Mouse (Mus musculus) splenic B cell, adult 2 months (primary cell): ENCODE results near the gene Ric8a.
"Not testable (repeated sequence)": the region's sequence is repeated elsewhere in the genome, so short reads cannot be mapped to it uniquely, and the experiment has no call there.

Source experiments
- DNase-seq: peaks from one replicate; pipeline ENCODE4 v3.0.0-alpha.2; 2011; ENCODE audit warnings: low read depth, low spot score
- H3K27me3 ChIP-seq: 2 replicates; pipeline ENCODE4 v1.6.1; 2012; ENCODE audit warnings: mild to moderate bottlenecking, low read length, moderate library complexity, mixed read lengths; ENCODE audit not compliant: control insufficient read depth, poor library complexity, insufficient read depth, severe bottlenecking
- H3K36me3 ChIP-seq: 2 replicates; pipeline ENCODE4 v1.6.1; 2012; ENCODE audit warnings: mild to moderate bottlenecking, low read length, moderate library complexity, mixed read lengths; ENCODE audit not compliant: control insufficient read depth, poor library complexity, insufficient read depth, severe bottlenecking

Gene Ric8a

DNA sequence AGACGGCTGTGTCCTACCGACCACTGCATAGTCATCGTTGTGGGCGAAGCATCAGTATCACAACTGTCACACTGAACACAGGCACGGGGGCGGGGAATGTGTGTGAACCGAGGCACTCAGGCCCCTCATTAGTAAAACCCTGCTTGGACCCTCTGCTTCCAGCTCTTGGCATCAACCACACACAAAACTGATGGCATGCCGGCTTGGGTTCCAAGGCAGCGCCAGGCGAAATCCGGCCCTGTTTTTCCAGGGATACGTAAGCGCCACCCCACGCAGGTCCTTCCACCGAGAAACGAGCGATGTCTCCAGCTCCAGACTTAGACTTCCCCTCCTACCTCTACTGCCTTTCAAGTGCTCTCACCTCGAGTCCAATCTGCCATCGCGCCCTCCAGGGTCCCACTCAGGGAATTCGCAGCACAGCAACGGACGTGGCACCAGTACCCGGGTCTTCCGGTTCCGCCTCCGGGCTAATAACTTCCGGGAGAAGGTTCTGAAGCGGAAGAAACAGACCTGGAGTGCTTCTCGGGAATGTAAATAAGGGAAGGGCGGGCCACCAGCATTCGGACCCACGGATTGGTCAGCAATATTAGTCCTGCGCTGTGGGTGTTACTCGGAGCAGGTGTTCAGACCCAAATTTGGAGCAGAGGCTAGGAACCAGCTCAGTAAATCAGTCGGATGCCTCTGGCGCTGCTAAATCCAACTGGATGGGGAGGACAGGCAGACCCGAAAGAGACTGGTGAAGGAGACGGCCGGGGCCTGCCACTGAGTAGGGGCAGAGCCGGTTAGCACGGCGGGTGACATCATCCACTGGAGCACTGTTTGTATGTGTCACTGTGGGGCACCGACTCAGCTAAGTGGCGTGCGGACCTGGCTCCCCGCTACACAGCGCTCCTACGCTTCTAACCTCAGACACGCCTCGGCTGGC is 635 bp upstream of the Ric8a start, which contains the start of gene Gm45785:
Gm45785 (minus strand) TSS at position 472 of the 925 bp plus-strand sequence.
- peaks cover 7% of the 10 kb centered on the region for H3K36me3 ChIP-seq
- H3K27me3 ChIP-seq, result no peaks in the 10 kb centered on the region
- DNase-seq, result peak; percentile 80

DNA sequence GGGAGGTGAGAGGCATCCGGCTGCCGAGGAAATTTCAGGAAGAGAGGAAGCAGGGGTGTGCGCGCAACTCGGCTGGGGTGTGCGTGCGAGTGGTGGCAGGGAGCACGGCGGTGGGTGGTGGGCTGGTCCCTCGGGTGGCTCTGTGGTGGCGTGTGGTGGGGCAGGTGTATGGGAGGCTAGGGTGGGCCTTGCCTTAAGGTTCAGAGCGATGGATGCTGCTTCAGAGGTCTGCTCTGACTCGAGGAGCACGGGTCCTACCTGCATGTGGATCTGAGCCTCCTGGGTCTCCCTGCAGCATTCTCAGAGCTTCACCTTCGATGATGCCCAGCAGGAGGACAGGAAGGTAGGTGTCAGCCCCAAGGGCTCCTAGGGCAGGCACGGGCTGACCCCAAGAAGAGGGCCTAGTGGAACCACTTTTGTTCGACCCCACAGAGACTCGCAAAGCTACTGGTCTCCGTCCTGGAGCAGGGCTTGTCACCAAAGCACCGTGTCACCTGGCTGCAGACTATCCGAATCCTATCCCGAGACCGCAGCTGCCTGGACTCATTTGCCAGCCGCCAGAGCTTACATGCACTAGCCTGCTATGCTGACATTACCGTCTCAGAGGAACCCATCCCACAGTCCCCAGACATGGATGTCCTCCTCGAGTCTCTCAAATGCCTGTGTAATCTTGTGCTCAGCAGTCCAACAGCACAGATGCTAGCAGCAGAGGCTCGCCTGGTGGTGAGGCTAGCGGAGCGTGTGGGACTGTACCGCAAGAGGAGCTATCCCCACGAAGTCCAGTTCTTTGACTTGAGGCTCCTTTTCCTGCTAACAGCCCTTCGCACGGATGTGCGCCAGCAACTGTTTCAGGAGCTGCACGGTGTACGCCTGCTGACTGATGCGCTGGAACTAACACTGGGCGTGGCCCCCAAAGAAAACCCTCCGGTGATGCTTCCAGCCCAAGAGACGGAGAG is 1.1 kb downstream of the Ric8a start, which contains the start of gene Bet1l:
Bet1l (minus strand) TSS at position 28 of the 956 bp plus-strand sequence.
- peak; percentile 17 for DNase-seq
- Histone ChIP-seq H3K36me3 (peaks cover 9% of the 10 kb centered on the region), H3K27me3 (no peaks in the 10 kb centered on the region)

DNA sequence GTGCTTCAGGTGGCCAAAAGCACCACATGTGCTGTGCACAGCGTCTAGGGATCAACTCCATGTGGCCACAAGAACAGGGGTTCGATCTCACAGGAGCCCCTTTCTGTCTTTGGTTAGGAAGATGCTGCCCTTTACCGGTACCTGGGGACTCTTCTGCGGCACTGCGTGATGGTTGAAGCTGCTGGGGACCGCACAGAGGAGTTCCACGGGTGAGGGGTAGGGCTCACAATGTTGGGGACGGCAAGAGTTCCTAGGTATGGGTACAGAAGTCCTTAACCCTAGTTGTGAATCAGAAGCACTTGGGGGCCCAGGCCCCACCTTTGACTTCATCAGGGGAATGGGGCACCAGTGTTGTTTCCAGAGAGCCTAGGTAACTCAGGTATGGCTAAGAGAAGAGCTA is 2.0 kb downstream of the Ric8a start:
- Histone ChIP-seq H3K36me3 (peaks cover 12% of the 10 kb centered on the region), H3K27me3 (no peaks in the 10 kb centered on the region)
- no peak for DNase-seq

DNA sequence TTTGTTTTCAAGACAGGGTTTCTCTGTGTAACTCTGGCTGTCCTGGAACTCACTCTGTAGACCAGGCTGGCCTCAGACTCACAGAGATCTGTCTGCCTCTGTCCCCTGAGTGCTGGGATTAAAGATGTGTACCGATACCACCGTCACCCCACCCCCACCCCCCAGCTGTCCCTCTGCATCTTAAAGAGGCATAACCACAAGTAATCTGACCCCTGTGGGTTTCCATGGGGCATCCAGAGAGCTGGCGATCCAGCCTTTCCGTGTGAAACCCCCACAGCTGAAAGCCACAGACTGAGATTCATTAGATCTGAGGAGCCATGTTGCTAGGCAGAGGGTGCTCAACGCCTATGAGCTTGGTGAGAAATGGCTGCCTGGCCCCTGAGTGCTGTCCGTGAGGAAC is 3.2 kb downstream of the Ric8a start:
- no peaks in the 10 kb centered on the region for H3K27me3 ChIP-seq
- H3K36me3 ChIP-seq, result peaks cover 12% of the 10 kb centered on the region
- no peak for DNase-seq

DNA sequence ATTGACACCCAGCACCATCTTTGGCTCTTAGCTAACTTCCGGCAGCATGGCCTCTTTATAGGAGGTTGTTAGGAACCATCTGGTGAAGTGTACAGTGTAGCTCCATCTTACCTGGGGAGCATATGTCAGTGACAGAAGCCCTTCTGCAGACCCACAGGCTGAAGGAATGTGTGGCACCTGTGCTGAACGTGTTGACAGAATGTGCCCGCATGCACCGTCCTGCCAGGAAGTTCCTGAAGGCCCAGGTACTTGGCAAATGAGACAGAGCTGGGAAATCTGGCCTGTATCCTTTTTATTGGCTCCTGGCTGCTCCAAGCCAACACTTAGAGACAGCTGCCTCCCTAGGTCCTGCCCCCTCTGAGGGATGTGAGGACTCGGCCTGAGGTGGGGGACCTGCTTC is 4.0 kb downstream of the Ric8a start:
- no peak for DNase-seq
- no peaks in the 10 kb centered on the region for H3K27me3 ChIP-seq
- H3K36me3 ChIP-seq, result peaks cover 12% of the 10 kb centered on the region

DNA sequence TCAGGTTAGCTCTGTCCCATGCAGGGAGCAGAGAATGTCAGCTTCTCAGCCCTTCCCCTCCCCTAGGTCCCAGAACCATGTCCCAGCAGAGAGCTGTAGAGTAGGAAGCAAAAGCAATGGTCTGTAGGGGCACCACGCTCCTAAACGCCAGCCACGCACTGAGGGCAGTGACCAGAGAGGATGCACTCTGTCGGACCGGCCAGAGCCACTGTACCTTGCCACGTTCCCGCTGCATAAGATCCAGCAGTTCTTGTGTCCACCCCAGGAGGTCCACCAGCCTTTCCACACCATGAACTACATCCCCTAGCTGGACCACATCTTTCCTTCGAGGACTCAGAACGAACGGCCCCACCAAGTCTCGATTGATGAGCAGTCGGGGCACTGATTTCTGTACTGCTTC is 8.0 kb downstream of the Ric8a start:
- peaks cover 11% of the 10 kb centered on the region for H3K36me3 ChIP-seq
- no peaks in the 10 kb centered on the region for H3K27me3 ChIP-seq
- no peak for DNase-seq

DNA sequence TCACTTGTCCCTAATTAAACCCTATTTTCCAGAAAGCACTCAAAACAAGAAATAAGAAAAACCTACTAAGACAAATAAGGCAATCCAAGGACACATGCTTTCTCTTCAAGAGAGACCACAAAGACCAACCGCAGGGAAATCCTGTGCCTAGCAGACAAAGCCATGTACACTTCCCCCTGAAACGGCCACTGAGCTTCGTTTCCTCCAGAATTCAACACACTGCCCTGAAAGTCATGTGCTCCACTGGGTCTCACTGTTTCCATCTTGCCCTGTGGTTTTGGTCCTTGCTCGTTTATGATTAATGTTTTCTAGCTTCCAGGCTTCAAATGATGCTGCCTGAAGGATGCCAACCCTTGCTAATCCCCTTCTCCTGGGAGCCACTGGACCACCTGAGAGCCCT is 17.5 kb downstream of the Ric8a start:
- H3K36me3 ChIP-seq, result no peaks in the 10 kb centered on the region; the same call in 1 of the 2 replicates
- peak; percentile 13 for DNase-seq
- H3K27me3 ChIP-seq, result no peaks in the 10 kb centered on the region

DNA sequence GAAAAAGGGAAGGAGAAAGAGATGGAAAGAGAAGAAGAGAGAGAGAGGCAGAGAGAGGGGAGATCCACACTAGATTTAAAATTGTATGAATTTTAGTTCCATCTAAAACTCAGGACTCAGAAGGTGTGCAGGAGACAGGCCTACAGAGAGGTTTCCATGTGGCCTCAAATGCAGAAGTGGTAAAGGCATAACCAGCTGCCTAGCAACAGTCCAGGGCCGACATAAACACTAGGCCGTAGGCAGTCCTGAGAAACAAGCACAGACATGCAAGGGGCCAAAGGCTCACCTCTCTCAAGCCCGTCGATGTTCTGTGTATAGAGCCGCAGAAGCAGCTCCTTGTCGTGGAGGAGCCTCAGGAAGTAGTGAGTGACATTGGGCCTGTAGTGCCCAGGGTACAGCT is 20.6 kb downstream of the Ric8a start:
- Histone ChIP-seq H3K27me3 (no peaks in the 10 kb centered on the region), H3K36me3 (no peaks in the 10 kb centered on the region; the same call in 1 of the 2 replicates)
- peak; percentile 61 for DNase-seq

DNA sequence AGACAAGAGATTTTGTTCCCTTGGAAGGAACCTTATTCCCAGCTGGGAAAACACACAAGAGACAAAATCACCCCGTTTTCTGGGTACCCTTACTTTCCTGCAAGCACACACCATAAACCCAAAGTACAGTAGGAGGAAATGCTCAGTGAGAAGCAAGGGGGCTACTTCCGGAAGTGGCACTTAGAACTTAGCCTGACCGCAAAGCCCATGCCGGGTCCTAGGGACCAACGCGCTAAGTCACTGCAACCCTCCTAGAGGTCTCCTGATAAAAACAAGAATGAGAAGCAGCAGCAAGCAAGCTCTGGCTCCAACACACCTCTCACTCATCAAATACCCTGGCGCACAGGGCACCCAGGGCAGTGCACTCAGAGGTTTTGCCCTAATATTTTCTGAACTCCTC is 22.6 kb downstream of the Ric8a start:
- H3K27me3 ChIP-seq, result no peaks in the 10 kb centered on the region
- DNase-seq, result peak; percentile 39
- H3K36me3 ChIP-seq, result no peaks in the 10 kb centered on the region; the same call in 1 of the 2 replicates

DNA sequence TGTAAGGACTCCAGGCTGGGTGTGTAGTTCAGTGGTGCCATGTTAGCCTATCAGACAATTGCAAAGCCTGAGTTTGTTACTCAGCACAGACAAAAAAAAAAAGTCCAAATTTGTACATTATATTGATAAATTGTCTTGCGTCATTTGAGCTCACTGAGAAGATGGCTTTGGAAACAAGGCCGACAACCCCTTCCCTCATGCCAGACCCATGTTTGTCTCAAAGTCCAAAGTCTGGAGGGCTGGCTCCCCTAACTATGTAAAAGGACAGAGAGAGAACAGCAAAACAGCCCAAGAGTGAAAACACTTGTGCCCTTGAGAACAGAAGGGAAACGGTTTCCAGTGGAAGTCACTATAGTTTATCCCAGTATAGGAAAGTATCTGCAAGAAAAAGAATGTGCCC is 23.7 kb downstream of the Ric8a start:
- DNase-seq, result no peak
- Histone ChIP-seq H3K27me3 (no peaks in the 10 kb centered on the region), H3K36me3 (no peaks in the 10 kb centered on the region)

DNA sequence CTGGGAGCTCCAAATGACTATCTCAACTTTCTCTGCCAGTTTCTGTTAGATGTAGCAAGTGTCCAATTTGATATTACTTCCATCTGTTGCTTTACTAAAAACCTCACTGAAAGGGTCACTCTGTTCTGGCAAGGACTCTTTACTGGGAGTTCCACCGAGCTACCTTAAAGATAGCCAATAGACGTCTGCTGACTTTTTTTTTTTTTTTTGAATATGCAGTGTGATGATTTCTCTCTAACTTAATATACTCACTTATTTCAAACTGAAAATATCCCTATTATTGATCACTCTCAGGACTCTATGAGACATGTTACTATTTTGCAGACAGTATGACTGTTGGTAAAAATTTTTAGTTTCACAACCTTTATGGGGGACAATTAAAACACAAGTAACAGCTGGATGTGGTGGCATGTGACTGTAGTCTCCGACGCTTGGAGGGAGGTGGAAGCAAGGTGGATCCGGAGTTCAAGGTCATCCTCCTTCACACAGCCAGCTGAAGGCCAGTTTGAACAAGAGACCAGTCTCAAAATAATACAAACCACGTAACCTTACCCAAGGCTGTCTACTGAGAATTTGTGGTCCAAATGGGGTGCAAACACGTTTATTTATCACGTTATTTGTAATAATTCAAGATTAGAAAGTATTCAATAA is 24.2 kb downstream of the Ric8a start:
- Histone ChIP-seq H3K27me3 (no peaks in the 10 kb centered on the region), H3K36me3 (no peaks in the 10 kb centered on the region)
- DNase-seq, result peak; percentile 14

DNA sequence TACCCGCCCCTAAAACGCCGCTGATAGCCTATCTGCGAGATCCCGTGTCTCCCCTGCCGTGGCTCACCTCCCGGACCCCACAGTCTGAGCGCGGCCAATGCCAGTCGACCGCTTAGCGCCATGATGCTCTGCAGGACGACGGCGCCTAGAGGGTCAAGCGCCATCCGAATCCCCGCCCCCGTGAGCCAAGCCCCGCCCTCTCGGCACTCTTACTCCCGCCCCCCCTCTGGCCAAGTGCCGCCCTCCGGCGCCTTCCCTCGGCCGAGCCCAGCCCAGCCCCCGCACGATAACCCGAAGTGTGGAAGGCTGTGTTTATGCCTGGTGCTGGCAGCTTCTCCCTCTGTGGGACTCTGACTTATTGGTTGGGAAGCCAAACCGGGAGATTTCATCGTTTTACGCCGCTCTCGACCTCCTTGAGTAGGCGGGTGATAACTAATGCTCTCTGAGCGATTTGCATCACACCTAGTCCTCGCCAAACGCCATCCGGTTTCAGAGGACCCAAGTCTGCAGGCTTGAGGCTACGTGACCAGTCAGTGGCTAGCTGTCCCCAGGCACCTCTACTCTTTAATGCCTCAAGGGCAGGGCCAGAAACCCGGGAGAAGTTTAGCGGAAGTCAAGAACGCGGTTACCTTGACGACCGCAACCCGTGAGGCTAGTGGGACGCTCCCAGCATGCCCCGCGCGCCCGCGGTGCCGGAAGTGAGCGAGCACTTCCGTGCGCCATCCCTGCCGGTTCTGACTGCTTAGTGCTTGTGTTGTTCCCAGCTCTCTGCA is 25.1 kb downstream of the Ric8a start, which contains the start of the genes Psmd13 and Sirt3:
Psmd13 (plus strand) TSS at position 273 of the 773 bp plus-strand sequence.
Sirt3 (minus strand) TSS at position 614 of the 773 bp plus-strand sequence.
- no peaks in the 10 kb centered on the region for H3K36me3 ChIP-seq
- H3K27me3 ChIP-seq, result no peaks in the 10 kb centered on the region

DNA sequence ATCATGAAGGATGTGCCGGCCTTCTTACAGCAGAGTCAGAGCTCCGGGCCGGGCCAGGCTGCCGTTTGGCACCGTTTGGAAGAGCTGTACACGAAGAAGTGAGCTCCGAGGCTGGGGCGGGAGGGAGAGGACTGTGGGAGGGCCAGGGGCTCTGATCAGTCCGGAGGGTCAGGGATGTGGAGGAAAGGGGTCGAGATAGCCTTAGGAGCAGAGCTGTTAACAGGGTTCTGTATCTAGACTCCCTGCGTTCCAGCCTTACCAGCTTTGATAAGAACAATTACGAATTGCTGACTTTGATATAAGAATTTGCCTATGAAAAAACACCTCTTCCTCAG is 25.7 kb downstream of the Ric8a start:
- no peak for DNase-seq
- Histone ChIP-seq H3K36me3 (no peaks in the 10 kb centered on the region), H3K27me3 (no peaks in the 10 kb centered on the region)

More for the DNA sequence above, 25.1 kb downstream of the Ric8a start, which contains the start of the genes Psmd13 and Sirt3:
- DNase-seq, result peak; percentile 95

DNA sequence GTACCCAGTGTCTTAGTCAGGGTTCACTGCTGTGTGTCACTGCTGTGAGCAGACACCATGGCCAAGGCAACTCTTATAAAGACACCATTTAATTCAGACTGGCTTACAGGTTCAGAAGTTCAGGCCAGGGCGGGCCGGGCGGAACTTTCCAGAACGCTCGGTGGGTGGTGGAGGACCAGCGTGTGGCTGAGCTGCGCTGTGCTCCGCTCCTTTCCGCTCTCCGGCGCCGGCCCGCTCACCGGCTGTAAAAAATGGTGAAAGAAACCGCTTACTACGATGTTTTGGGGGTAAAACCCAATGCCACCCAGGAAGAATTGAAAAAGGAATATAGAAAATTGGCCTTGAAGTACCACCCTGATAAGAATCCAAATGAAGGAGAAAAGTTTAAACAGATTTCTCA is 33.9 kb downstream of the Ric8a start:
- not testable (repeated sequence) for DNase-seq, H3K36me3 ChIP-seq, H3K27me3 ChIP-seq
